Mouse (Mus musculus): ENCODE data around the gene Gtf2ird2. TPM values are rescaled to one million over a fixed set of nuclear protein-coding genes. Genes with fewer than 3 reads are reported as not detected.

Gene Gtf2ird2
- total RNA-seq, 4 experiments from 2014 or later = 4.8 to 7.8 (median 5.8) TPM

GRCm38 (mm10) chr5:134234205-134234604 is 50.4 kb downstream of the Gtf2ird2 start:
- no peak for DNase-seq (ENCODE audit: low spot score)

DNA sequence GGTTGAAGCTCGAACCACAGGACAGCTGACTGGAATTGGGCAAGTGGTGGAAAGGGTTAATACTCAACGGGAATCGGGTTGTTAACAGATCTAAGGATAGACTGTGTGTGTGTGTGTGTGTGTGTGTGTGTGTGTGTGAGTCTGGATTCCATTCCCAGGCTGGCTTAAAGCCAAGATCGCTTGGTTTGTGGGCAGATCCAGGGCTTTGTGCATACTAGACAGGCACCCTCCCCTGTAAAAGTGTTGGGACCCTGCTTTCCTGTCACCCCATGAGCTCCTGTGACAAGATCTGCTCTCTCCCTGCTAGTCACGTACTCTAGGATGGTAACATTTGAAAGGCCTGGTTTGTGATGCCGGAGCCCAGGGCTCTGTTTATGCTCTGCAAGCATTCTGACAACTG is 51.3 kb downstream of the Gtf2ird2 start:
- no peak for DNase-seq (ENCODE audit: low spot score)

DNA sequence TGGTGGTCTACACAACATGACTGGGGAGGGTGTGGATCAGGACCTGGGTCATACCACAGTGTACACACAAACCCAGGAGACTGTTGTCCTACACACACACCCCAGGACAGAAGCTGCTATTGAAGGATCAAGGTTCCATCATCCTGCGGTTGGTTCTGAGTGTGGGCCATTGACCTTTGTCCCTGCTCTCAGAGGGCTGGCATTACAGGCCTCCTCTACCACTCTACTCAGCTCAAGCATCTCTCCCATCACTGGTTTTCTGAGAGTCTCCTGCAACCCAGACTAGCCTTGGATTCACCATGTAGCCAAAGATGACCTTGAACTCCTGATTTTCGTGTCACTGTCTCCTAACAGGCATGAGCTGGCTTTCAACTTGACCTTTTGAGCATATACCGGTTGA is 52.4 kb downstream of the Gtf2ird2 start:
- no peak for DNase-seq (ENCODE audit: low spot score)

- DNase-seq (ENCODE audit: low spot score) = no peak
Measured at GRCm38 (mm10) chr5:134236796-134237195, 53.0 kb downstream of the Gtf2ird2 start.

- DNase-seq (ENCODE audit: low spot score) = no peak
Measured at GRCm38 (mm10) chr5:134237508-134237907, 53.7 kb downstream of the Gtf2ird2 start.

- DNase-seq (ENCODE audit: low spot score) = no peak
Measured at GRCm38 (mm10) chr5:134237936-134238760, 54.3 kb downstream of the Gtf2ird2 start.

DNA sequence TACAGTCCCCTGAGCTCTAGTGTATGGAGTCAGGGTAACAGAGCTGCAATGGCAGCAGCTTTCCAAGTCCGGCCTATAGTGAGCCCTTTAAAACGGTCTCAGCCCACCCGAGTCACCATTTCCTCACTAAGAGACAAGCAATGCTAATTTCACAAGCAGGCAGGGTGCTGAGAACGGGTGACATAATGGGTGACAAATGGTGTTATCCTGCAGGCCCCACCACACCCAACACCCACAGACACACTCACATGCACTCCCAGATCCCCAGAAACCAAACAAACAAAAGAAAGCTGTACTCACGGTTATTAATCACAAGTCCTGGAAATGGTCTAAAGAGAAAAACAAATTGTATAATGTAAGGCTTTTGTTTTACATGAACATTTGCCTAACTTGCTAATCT is 58.0 kb downstream of the Gtf2ird2 start:
- no peak for DNase-seq (ENCODE audit: low spot score)

DNA sequence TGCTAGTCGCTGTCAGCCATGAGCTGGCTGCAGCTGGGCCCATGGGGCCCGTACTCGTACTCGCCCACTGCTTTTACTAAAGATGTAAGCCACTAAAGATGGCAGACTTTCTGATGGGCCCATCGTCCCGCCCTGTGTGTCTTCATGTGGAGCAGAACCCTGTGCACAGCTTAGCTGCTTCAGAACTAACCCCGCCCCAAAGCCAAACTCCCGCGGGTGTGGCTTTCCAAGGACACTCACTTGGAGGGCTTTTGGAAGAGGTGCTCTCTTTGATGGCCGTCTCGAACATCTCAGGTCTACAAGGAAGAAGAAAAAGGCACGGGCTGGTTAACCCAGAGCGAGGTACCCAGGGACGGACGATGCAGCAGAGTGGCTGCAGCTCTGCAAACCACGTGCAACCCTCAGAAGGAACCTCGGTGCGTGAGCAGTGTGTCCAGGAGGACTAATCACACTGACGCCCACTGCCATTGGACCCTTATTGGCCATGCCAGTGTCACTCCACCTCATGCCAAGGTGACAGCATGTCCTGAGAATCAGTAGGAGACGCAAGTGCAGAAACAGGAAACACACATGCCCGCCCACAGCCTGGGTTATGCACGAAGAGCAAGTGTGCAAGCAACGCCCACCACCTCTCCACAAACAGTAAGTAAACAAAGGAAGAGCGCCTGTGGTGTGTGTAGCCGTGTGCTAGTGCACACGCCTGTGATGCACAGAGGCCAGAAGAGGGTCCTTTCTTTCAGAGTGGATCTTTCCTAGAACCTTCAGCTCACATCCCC is 60.0 kb downstream of the Gtf2ird2 start:
- DNase-seq (ENCODE audit: low spot score) = no peak

DNA sequence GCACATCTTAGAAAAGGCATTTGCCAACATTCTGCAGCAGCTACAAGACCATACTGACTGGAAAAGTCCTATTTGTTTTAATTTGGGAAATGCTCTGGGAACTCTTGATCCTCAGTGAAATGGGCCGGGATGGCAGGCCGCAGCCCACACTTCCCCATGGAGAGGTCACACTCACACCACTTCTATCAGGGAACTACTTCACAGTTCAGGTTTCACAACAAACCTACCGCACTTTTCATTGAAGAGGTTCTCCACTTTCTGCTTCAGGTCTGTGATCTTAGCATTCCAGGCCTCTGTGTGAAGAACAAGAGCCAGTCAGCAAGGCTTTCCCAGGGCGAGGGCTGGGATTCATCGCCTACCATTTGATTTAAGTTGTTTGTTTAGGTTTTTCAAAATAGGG is 61.1 kb downstream of the Gtf2ird2 start:
- no peak for DNase-seq (ENCODE audit: low spot score)

DNA sequence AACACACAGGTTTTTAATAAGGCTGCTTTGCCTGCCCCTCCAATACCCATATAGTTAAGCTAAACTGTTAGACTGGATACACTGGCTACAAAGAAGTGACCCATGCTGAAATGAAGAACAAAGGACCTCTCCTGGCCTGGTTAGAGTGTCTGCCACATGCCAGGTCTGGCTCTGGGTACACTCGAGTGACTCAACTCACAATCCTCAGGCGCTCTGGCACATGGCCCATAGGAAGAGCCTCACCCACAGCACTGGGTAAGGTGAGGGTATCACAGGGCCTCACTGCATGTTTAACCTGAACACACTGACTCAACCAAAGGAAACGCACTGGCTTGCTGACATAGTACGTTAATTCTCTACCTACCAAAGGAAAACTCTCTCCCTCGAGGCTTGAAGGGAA is 62.3 kb downstream of the Gtf2ird2 start:
- no peak for DNase-seq (ENCODE audit: low spot score)

GRCm38 (mm10) chr5:134248608-134249244 is 64.9 kb downstream of the Gtf2ird2 start:
- DNase-seq (ENCODE audit: low spot score) = no peak

DNA sequence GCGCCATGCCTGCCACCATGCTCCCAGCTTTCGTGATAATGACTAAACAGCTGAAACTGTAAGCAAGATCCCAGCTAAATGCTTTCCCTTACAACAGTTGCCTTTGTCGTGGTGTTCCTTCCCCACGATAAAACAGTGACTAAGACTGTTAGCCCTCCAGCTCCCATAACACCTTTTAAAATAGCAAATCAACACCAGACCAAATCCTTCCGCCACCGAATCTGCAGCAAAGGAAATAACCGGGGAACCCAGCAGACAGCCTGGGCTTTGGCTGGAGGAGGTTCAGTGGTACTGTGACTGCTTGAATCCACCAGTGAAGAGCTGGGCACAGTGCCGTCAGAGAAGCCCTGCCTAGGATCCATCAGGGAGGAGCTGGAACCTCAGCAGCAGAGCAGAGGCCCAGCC is 65.4 kb downstream of the Gtf2ird2 start:
- DNase-seq (ENCODE audit: low spot score) = no peak

DNA sequence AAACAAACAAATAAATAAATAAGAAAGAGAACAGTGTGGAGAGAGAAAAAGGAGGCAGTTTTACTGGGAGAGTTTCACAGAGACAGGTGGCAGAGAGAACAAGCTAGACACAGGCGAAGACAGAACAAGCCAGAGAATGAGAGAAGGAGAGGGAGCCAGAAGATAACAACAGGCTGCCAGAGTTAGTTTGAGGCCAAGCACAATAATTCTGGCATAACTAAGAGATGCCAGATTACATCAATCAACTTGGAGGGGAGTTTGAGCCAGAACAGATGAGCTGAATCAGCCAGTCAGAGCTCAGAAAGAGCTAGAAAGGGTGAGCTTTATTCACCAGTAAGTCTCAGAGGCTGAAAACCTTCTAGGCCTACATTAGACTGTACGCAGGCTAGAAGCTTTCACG is 66.8 kb downstream of the Gtf2ird2 start:
- no peak for DNase-seq (ENCODE audit: low spot score)

DNA sequence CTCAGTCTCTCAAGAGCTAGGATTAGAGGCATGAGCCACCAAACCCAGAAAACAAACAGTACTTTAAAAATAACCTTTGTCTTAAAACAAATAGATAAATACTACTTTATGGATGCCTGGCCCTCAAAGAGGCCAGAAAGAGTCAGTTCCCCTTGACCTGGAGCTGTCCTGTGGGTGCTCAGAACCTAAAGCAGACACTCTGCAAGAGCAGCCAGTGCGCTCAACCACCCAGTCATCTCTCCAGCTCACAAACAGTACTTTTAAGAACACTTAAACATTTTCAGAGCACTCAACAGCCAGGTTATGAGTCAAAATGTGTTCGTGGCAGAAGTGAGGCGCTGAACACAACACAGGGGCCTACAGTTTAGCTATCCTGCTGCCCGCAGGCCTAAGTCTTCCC is 67.3 kb downstream of the Gtf2ird2 start:
- DNase-seq (ENCODE audit: low spot score) = no peak

DNA sequence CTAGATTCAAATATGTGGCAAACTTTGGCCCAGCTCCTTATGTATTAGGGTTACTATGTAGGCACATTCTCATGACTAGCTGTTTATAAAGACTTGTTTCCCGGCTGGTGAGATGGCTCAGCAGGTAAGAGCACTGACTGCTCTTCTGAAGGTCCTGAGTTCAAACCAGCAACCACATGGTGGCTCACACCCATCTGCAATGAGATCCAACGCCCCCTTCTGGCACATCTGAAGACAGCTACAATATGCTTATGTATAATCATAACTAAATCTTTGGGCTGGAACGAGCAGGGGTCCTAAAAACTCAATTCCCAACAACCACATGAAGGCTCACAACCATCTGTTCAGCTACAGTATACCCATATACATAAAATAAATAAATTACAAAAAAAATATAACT is 70.0 kb downstream of the Gtf2ird2 start:
- DNase-seq (ENCODE audit: low spot score) = no peak

GRCm38 (mm10) chr5:134255294-134255693 is 71.5 kb downstream of the Gtf2ird2 start:
- no peak for DNase-seq (ENCODE audit: low spot score)

- no peak for DNase-seq (ENCODE audit: low spot score)
Measured at GRCm38 (mm10) chr5:134257349-134258031, 73.7 kb downstream of the Gtf2ird2 start.

GRCm38 (mm10) chr5:134258395-134258794 is 74.6 kb downstream of the Gtf2ird2 start:
- DNase-seq (ENCODE audit: low spot score) = no peak

GRCm38 (mm10) chr5:134258934-134259333 is 75.1 kb downstream of the Gtf2ird2 start:
- no peak for DNase-seq (ENCODE audit: low spot score)

DNA sequence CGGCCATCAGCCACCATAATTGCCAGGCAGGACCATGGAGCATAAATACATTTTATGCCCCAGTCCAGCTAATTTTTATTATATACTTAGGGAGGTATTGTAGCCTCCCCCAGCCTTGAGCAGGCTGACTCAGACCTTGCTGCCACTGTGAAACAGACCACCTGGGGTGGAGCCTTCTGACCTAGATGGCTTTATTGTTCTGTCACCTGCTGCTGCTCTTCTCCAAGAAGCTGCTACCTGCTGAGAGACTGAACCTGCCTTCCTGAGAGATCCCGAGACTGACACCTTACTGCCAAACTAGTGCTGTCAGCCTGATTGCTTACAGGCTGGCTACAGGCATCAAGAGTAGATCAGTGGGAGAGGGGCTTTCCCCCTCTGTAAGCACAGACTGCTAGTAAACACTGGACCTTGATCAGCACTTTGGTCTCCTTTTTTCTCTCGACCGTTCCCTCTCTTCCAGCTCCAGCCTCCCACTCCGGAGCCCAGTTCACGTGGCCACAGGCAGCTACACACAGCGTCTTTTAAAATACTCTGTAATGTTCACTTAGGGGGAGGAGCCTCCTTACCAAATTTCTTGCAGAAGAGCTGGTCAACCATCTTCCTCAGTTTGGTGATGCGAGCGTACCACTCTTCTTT is 76.3 kb downstream of the Gtf2ird2 start:
- no peak for DNase-seq (ENCODE audit: low spot score)

- no peak for DNase-seq (ENCODE audit: low spot score)
Measured at GRCm38 (mm10) chr5:134265890-134266289, 82.1 kb downstream of the Gtf2ird2 start.
